Mouse (Mus musculus) spleen, adult 12 weeks (tissue): Measurements from ENCODE around the gene Sobp.

ENCODE experiments used
- DNase-seq: peaks from one replicate; pipeline ENCODE4 v3.0.0; 2022; ENCODE audit warnings: low spot score

Gene Sobp

DNA sequence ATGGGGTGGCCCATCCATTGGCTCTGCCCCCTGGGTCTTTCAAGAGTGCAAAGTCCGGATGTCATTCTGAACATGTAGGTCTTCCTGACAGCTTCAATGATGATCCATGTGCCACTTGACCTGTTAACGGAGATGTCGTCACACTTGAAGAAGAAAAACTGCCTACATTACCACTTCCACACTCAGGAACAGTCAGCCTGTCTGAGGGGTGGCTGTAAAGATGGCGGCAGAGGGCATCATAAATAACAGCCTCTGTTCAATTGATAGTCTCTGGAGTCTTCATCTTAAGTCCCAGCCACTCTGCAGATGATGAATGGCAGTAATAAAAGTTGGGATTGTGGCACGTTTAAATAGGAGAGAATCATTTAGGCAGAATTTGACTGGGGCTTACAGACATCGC, 87.4 kb downstream of the Sobp start:
- no peak for DNase-seq

GRCm38 (mm10) chr10:43084087-43084366, 90.3 kb downstream of the Sobp start:
- no peak for DNase-seq

GRCm38 (mm10) chr10:43083288-43084086, 90.8 kb downstream of the Sobp start:
- no peak for DNase-seq

GRCm38 (mm10) chr10:43081316-43081715, 93.0 kb downstream of the Sobp start:
- DNase-seq = no peak

DNA sequence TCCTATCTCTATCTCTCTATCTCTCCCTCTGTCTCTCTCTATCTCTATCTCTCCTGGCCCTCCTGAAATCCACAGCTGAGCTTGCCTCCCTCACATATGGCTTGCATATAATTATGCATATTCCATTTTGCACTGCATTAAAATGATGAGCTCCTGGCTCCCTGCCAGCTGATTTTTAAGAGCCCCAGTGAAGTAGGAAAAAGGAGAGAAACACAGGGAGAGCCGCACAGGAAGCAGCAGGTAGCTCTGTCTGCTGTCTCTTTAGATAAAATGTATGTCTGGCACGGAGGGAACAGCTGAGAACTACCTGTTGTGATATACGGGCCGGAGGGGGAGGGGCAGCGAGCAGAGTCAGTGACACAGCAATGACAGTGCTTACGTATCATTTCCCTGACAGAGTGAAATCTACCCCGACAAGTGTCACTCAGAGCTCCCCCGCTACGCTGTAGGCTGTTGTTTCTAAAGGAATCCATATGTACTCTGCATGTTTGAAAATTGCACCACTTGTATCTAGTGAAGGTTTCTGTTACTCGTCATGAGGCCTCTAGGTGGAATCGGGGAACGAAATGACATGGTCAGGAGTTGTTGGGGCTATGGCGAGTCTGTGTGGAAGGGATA, 98.7 kb downstream of the Sobp start:
- no peak for DNase-seq

DNA sequence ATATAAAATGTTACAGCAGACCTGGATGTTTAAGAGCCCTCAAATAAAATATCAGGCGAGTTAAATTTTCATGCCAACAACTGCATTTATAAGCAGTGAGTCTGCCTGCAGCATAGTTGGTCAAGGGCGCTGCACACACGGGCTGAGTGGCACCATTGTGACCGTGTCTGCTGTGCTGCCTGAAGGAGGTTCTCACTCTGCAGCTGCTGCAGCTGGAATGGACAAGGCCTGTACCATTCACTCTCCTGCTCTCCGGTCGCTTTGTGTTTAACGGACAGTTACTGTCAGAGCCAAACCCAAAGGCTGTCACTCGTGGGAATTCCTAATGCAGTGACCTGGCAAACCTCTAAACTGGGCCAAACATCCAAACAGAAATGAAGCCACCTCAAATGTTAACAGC, 101.0 kb downstream of the Sobp start:
- no peak for DNase-seq

DNA sequence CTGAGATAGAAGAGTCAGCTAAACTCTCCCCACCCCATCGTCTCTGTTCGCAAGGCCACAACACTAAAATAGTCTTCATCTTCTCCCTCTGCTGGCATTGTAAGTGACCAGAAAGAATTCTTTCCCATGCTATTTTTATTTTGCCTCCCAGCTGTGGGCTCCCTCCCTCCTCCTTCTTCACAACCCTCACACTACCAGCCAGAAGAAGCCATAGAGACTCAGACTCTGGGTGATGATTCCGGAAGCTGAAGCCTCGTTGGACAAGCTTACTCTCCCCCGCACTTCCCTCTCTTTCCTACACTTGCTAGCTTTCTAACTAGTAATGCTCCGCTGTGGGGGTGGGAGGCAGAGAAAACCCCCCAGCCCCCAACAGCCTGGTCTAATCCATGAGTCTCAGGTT, 103.4 kb downstream of the Sobp start:
- no peak for DNase-seq

GRCm38 (mm10) chr10:43065331-43065730, 109.0 kb downstream of the Sobp start:
- no peak for DNase-seq

GRCm38 (mm10) chr10:43061519-43062105, 112.7 kb downstream of the Sobp start:
- DNase-seq = no peak

GRCm38 (mm10) chr10:43055405-43055804, 118.9 kb downstream of the Sobp start:
- no peak for DNase-seq

- no peak for DNase-seq
These were observed 119.6 kb downstream of the Sobp start for GRCm38 (mm10) chr10:43054776-43055175.

DNA sequence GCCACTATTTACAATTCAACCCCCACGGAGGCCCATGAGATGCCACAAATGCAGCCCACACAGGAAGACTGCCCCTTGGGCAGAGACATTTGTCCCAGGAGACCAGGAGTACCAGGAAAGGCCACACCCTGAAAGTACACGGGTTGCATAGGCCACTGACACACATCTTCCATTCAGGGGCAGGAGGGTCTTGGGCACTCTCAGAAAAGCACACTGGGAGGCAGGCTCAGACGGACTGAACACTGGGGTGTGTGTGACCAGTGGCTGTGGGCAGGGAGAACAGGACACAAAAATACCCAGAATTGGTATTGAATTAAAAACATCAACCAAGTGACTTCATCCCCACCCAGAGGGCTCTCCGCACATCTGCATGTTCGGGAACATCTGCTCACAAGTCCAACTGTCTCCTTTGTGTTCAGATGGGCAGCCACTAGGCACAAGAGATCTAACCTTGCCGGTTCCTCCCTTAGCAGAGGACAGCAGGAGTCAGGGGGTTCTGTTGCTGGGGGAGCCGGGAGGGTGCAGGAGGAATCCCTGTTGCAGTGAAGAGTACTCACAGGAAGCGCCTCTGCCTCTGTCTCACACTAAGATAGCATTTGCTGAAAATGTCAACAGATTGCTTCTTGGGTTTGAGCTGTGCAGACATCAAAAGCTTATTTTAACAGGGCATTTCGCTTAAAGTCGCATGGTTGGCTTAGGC, 120.3 kb downstream of the Sobp start:
- no peak for DNase-seq

DNA sequence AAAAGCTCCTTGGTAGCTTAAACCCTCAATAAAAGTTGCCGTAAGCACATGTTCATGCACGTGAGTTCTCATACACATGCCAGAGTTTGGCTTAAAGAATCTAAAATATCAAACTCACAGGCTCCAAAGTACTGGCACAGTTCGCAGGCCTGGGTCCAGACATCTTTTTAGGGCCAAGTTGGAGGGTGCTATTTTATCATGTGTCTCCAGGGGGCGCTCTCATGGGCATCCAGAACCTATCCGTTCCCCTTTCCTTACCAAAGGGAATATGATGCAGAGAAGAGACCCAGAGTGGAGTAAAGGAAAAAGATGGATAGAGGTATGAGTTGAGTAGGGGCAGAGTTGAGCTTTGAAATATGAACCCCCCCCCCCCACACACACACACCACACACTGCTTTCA, 121.9 kb downstream of the Sobp start:
- no peak for DNase-seq

GRCm38 (mm10) chr10:43047804-43048348, 126.5 kb downstream of the Sobp start:
- DNase-seq = no peak

- no peak for DNase-seq
These were observed 130.8 kb downstream of the Sobp start for GRCm38 (mm10) chr10:43043351-43044209.

GRCm38 (mm10) chr10:43042591-43043327, 131.6 kb downstream of the Sobp start:
- DNase-seq = no peak

GRCm38 (mm10) chr10:43041794-43042193, 132.5 kb downstream of the Sobp start:
- DNase-seq = no peak

DNA sequence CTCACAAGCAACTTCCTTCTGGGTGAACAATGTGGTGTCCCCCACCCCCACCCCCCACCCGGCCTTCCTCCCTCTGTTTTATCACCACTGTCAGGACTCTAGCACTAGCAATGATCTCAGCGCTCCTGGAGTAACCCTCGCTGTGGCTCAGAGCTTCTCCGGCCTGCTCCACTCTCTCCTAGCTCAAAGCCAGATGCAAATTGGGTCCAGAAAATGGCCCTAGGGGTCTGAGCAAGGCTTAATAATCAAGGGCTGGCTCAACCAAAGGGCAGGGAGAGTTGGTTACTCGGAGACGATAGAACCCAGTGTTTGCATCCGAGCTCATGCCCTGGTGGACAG, 136.9 kb downstream of the Sobp start:
- DNase-seq = no peak

DNA sequence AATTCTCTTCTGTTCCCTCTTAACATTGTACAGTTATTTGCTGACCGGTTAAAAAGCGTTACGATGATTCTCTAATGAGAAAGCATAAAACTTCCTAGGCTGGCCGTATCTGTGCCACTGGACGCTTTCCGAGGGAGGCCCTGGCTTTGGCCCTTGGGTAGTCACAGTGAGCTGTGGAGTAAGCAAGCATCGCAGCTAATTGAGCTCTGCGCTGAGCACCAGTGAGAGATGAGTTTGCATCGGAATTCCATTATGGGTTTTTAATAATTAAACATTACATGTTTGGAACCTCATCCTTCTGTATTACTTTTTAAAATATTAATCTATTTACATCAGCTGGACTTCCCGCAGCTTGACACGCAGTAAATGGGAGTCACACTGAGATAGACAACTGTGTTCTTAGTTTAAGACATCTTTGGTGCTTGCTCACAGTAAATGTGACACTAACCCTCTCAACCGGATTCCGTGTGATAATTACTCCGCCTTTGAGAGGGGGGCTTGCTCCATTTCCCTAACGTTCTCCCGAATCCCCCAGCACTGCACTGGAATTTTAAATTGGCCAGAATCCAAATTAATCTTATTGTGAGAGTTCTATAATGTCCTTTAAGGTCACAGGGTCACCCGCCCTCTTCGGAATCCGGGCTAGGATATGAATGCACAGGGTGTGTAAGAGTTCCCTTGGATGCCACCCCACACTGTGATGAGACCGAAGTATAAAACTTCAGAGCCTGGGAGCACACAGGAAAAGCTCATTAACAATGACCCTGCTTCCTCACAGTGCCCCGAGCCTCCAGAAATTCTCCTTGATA, 137.5 kb downstream of the Sobp start:
- DNase-seq = no peak

- no peak for DNase-seq
These were observed 138.8 kb downstream of the Sobp start for GRCm38 (mm10) chr10:43035579-43035978.
